Mouse (Mus musculus) urinary bladder, adult 2 months (tissue): ENCODE data around the gene Fam183b. TPM values are rescaled to one million over a fixed set of nuclear protein-coding genes. Genes with fewer than 3 reads are reported as not detected.
"Not testable (repeated sequence)": the region's sequence is repeated elsewhere in the genome, so short reads cannot be mapped to it uniquely, and the experiment has no call there.

Experiments used
- DNase-seq: peaks from one replicate; pipeline ENCODE4 v3.0.0; 2022; ENCODE audit warnings: low spot score
- polyA plus RNA-seq: library from polyadenylated mRNA; depleted of rRNA; stranded (reverse); fragments of >200 nt; gene quantifications from 2 replicates; pipeline ENCODE4 v1.2.3, GENCODE M21; 2012; rRNA removed

Gene Fam183b
- 4.1 and 4.7 TPM in 2 replicates for polyA plus RNA-seq

GRCm38 (mm10) chr11:58801558-58802228, at the start of gene Fam183b:
Gene Fam183b (minus strand): TSS chr11:58801960.
- DNase-seq = no peak

GRCm38 (mm10) chr11:58849731-58850130, 48.0 kb upstream of the Fam183b start:
- no peak for DNase-seq

- DNase-seq = no peak
These were observed 45.9 kb upstream of the Fam183b start for GRCm38 (mm10) chr11:58847636-58848035.

GRCm38 (mm10) chr11:58846919-58847461, 45.2 kb upstream of the Fam183b start, which contains the start of gene Gm12258:
Gene Gm12258 (plus strand): TSS chr11:58847158.
- peak; percentile 47 for DNase-seq

GRCm38 (mm10) chr11:58838951-58839350, 37.2 kb upstream of the Fam183b start, which contains the start of gene Olfr311:
Gene Olfr311 (plus strand): TSS chr11:58839251.
- not testable (repeated sequence) for DNase-seq

GRCm38 (mm10) chr11:58832541-58832940, 30.8 kb upstream of the Fam183b start:
- DNase-seq = not testable (repeated sequence)

GRCm38 (mm10) chr11:58829764-58830163, 28.0 kb upstream of the Fam183b start:
- no peak for DNase-seq

GRCm38 (mm10) chr11:58828937-58829336, 27.2 kb upstream of the Fam183b start, which contains the start of gene Olfr312:
Gene Olfr312 (plus strand): TSS chr11:58829237.
- DNase-seq = not testable (repeated sequence)

GRCm38 (mm10) chr11:58815676-58816075, 13.9 kb upstream of the Fam183b start:
- no peak for DNase-seq

GRCm38 (mm10) chr11:58814700-58815099, 12.9 kb upstream of the Fam183b start, which contains the start of gene Olfr313:
Gene Olfr313 (plus strand): TSS chr11:58815000.
- not testable (repeated sequence) for DNase-seq

GRCm38 (mm10) chr11:58812001-58812400, 10.2 kb upstream of the Fam183b start:
- DNase-seq = no peak

GRCm38 (mm10) chr11:58804393-58804792, 2.6 kb upstream of the Fam183b start:
- DNase-seq = no peak

GRCm38 (mm10) chr11:58803871-58804270, 2.1 kb upstream of the Fam183b start:
- DNase-seq = no peak

GRCm38 (mm10) chr11:58799747-58800146, 2.0 kb downstream of the Fam183b start:
- DNase-seq = no peak

- DNase-seq = no peak
These were observed 4.9 kb downstream of the Fam183b start for GRCm38 (mm10) chr11:58796850-58797249.

- no peak for DNase-seq
These were observed 5.9 kb downstream of the Fam183b start for GRCm38 (mm10) chr11:58795856-58796255.

- no peak for DNase-seq
These were observed 11.1 kb downstream of the Fam183b start for GRCm38 (mm10) chr11:58790646-58791045.

- DNase-seq = no peak
These were observed 11.7 kb downstream of the Fam183b start for GRCm38 (mm10) chr11:58790053-58790452.

- DNase-seq = no peak
These were observed 12.2 kb downstream of the Fam183b start for GRCm38 (mm10) chr11:58789532-58789931.

GRCm38 (mm10) chr11:58788346-58788745, 13.4 kb downstream of the Fam183b start:
- DNase-seq = no peak

GRCm38 (mm10) chr11:58787651-58788050, 14.1 kb downstream of the Fam183b start:
- no peak for DNase-seq

GRCm38 (mm10) chr11:58784182-58784581, 17.6 kb downstream of the Fam183b start:
- DNase-seq = no peak

GRCm38 (mm10) chr11:58782480-58783089, 19.2 kb downstream of the Fam183b start, which contains the start of gene Olfr314:
Gene Olfr314 (plus strand): TSS chr11:58782952.
- no peak for DNase-seq
